Mouse (Mus musculus) embryonic stem cell, embryonic (primary cell): Measurements from ENCODE around the gene Rce1.
"Not testable (repeated sequence)": the region's sequence is repeated elsewhere in the genome, so short reads cannot be mapped to it uniquely, and the experiment has no call there.

Source experiments
- CTCF ChIA-PET, 4 experiments: fragments of 300-600 bp in 2 of 4; fragments of 350-600 bp in 2 of 4; sonication (Branson Sonifier 250); formaldehyde crosslinking; loops; one replicate each; lab custom pipeline; 2022; ENCODE audit warnings: inconsistent platforms in 2 of 4; lab: Charles Lee
- POLR2A ChIA-PET, 4 experiments: fragments of 300-600 bp in 2 of 4; fragments of 350-600 bp in 2 of 4; sonication (Branson Sonifier 250); formaldehyde crosslinking; loops; one replicate each; lab custom pipeline; 2022; ENCODE audit warnings: antibody characterized with exemption in 4 of 4, inconsistent platforms in 1 of 4; lab: Charles Lee

Gene Rce1

GRCm38 (mm10) chr19:4593792-4594522 lies 31.5 kb downstream of the Rce1 start:
- ChIA-PET CTCF (interaction anchor here in 1 of 4 experiments (0.6 kb wide), 1 partner anchor 226 kb away, joined by 3 read pairs; no protein-coding TSS in a partner anchor), POLR2A (no interaction called here)

GRCm38 (mm10) chr19:4590025-4590424 lies 35.4 kb downstream of the Rce1 start:
- CTCF ChIA-PET, result no interaction called here
- POLR2A ChIA-PET, result interaction anchor here in 2 of 4 experiments (0.6 to 1.7 kb wide), 3 partner anchors 10 to 42 kb away, joined by 4 to 5 read pairs (median 4); no protein-coding TSS in a partner anchor

- ChIA-PET CTCF (interaction anchor here in 1 of 4 experiments (0.5 kb wide), 1 partner anchor 137 kb away, joined by 6 read pairs; no protein-coding TSS in a partner anchor), POLR2A (interaction anchor here in 3 of 4 experiments (0.5 to 1.7 kb wide), 4 partner anchors 9 to 622 kb away, joined by 4 to 5 read pairs (median 4); no protein-coding TSS in a partner anchor)
Measured at GRCm38 (mm10) chr19:4589081-4589480, 36.4 kb downstream of the Rce1 start.

GRCm38 (mm10) chr19:4588430-4588829 lies 37.0 kb downstream of the Rce1 start:
- ChIA-PET CTCF (no interaction called here), POLR2A (no interaction called here)

- POLR2A ChIA-PET, result no interaction called here
- CTCF ChIA-PET, result interaction anchor here in 1 of 4 experiments (0.6 kb wide), 1 partner anchor 628 kb away, joined by 6 read pairs; no protein-coding TSS in a partner anchor
Measured at GRCm38 (mm10) chr19:4587426-4587825, 38.0 kb downstream of the Rce1 start.

GRCm38 (mm10) chr19:4586783-4587182 lies 38.7 kb downstream of the Rce1 start:
- POLR2A ChIA-PET, CTCF ChIA-PET: not testable (repeated sequence)

GRCm38 (mm10) chr19:4583856-4584255 lies 41.6 kb downstream of the Rce1 start:
- CTCF ChIA-PET, result interaction anchor here in 1 of 4 experiments (1.0 kb wide), 1 partner anchor 44 kb away, joined by 3 read pairs; no protein-coding TSS in a partner anchor
- POLR2A ChIA-PET, result interaction anchor here in 1 of 4 experiments (1.0 kb wide), 1 partner anchor 14 kb away, joined by 5 read pairs; no protein-coding TSS in a partner anchor

GRCm38 (mm10) chr19:4579296-4579695 lies 46.1 kb downstream of the Rce1 start:
- ChIA-PET POLR2A (no interaction called here), CTCF (no interaction called here)

- ChIA-PET CTCF (interaction anchor here in 1 of 4 experiments (0.7 kb wide), 1 partner anchor 138 kb away, joined by 3 read pairs; no protein-coding TSS in a partner anchor), POLR2A (interaction anchor here in 1 of 4 experiments (0.6 kb wide), 1 partner anchor 87 kb away, joined by 3 read pairs; no protein-coding TSS in a partner anchor)
Measured at GRCm38 (mm10) chr19:4578799-4579198, 46.6 kb downstream of the Rce1 start.

GRCm38 (mm10) chr19:4573241-4573640 lies 52.2 kb downstream of the Rce1 start:
- ChIA-PET POLR2A (interaction anchor here in 1 of 4 experiments (1.5 kb wide), 1 partner anchor 52 kb away, joined by 4 read pairs; the partner anchor contains the start of gene Rce1), CTCF (no interaction called here)
